Mouse (Mus musculus) CD4-positive, CD25-positive, alpha-beta regulatory T cell, adult 2 months (primary cell): ENCODE data around the gene Gm49711.
"Not testable (repeated sequence)": the region's sequence is repeated elsewhere in the genome, so short reads cannot be mapped to it uniquely, and the experiment has no call there.

Source experiments
- DNase-seq: peaks from one replicate; pipeline ENCODE4 v3.0.0-alpha.2; 2012; ENCODE audit warnings: low read depth, low spot score

Gene Gm49711

DNA sequence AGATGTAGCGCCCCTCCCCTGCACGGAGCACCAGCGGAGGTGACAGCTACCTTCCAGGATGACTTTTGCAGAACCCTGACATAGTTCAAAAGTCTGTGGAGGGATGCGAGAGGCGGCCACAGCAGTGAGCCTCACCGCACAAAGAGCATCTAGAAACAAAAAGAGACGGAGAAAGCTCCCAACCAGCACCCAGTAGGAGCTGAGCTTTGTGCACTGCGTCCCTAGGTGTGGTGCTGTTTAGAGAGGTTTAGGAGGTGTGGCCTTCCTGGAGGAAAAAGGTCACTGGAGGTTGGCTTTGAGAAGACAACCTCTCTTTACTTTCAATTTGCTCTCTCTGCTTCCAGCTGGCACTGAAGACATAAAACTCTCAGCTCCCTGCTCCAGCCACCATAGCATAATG lies 121.2 kb downstream of the Gm49711 start:
- no peak for DNase-seq

DNA sequence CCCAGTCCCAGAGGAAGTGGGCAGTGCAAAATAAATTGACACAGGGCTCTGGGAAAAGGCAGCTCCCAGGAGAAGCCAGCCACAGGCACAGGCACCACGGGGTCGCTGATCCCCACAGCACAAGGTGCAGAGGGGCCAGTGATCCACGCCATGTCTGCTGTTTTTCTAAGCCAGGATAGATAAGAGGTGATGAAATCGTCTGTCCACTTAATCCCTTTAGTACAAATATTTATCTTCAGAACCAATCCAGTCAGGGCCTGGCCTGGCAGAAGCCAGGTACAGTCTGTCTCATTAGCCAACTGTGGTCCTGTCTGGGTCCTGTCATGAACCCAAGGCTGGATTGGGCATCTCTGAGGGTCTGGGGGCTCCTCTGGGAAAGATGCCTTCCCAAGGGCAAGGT lies 125.4 kb downstream of the Gm49711 start:
- no peak for DNase-seq

DNA sequence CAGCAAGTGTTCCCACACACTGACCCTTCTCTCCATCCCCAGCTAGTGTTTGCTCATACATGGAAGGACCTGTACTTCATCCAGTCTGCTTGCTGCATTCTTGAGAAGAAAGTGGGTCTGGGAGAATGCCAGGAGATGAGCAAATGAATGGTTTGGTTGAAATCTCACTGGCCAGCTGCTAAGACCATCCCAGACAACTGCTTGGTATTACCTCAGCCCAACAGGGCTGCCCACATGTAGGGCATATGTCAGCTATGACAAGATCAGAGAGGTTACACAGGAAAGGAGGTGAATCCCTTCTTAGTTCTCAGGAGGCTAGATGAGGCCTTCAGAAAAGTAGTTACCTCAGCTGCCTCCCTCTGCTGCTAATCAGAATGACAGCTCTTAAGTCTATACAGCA lies 132.5 kb downstream of the Gm49711 start:
- DNase-seq, result no peak

DNA sequence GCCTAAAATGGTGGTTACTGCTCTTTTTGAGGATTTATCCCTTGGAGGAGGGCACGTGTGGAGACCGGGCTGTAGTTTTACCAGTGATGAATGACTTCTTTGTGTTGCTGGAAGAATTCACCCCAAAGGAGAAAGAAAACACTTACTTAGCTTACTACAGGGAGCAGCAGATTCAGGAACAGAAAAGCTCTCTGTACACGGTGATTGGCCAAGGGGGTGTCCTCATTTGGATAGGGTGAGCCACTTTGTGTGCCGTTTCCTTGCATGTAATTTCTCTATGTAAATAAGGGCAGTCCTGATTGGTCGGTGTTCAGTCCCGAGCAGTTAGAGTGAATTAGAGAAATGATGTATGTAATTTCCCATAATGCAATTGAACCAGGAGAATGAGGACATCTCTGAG lies 137.0 kb downstream of the Gm49711 start:
- no peak for DNase-seq

DNA sequence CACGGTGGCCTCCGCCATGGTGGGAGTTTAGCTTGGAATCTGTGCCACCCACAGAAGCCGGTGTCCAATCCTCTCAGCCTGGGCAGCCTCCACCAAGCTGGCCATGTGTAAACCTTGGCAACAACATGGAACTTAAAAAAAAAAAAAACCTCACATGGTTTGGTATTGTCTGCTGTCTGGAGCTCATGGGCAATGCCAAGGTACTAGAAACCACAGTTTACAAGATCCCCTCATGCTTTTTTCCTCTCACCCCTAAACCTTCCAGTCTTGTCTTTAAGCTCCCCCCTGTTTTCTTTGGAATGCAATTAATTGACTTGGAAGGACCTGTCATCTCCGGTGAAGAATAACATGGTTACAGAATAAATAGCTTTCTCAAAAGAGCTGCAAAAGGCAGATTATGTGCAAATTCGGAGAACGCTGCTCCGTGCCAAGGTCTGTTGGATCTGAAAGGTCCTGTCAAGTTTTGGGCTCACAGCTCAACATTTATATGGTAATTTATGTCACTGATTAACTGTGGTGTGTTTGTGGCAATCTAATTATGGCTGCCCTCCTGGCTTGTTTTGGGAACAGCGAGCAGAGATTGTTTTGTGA lies 138.7 kb downstream of the Gm49711 start:
- DNase-seq, result no peak

DNA sequence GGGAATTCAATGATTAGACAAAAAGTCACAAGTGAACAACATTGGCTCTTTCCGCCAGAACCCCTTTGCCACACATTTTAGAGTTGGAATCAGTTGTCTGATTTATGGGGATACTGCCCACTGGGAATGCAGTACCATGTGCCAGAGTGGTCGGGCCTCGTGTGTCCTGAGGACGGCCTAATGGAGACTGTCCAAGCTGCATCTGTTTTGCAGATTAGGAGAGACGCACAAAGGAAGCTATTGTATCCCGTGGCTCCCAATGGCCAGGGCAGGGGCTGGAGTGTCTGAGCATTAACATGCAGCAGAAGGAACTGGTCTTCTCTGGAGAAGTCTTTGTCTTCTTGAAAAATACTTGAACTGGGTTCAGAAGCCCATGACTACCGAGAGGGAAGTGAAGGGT lies 142.5 kb downstream of the Gm49711 start:
- DNase-seq, result no peak

DNA sequence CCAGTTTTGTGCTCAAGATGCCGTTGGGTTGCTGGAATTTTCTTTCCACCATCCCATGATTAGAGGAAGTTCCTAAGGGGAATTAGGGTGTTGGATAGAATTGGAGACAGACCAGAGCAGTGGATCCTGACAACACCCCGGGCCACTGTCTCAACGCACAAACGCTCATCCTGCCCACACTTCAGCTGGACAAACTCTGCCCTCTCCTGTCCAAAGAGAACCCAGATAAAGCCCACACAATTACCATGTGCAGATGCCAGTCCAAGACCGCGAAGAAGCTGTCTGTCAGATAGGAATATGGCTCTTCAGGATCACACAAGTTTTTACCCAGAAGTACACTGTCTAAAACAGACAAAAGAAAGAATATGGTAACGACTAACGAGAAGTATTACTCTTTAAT lies 145.5 kb downstream of the Gm49711 start:
- DNase-seq, result no peak

DNA sequence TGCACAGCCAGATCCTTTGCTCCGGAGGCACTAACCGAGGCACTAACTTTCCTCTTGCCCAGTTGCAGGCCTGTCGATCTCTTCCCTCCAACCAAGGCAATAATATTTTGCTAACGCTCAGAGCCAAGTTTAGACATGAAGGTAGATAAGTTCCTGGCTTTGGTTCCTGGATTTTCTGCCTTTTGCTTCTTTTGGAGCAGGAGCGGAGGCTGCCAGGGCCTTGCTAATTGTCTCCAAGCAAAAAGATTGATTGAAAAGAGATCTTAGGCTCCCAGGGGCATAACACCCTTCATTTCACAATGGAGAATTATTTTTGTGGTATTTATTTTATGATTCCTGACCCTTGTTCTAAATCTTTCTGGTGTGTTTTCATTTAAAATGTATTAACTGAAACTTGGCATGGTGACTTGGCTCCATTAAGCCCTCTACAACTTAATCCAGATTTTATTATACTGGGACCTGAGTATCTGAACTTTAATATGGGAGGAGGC lies 151.2 kb downstream of the Gm49711 start:
- DNase-seq, result no peak

DNA sequence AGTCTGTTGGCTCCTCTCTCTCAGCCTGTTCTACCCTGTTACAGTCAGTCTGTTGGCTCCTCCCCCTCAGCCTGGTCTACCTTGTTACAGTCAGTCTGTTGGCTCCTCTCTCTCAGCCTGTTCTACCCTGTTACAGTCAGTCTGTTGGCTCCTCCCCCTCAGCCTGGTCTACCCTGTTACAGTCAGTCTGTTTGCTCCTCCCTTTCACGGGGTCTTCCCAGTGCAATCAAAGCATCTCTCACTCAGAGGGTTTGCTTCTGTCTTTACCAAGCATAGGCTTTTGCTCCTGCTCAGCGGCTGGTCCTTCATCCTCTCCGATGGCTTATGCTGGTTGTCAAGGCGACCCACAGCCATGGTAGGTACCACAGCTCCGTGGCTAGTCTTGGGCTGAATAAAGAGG lies 152.2 kb downstream of the Gm49711 start:
- not testable (repeated sequence) for DNase-seq

DNA sequence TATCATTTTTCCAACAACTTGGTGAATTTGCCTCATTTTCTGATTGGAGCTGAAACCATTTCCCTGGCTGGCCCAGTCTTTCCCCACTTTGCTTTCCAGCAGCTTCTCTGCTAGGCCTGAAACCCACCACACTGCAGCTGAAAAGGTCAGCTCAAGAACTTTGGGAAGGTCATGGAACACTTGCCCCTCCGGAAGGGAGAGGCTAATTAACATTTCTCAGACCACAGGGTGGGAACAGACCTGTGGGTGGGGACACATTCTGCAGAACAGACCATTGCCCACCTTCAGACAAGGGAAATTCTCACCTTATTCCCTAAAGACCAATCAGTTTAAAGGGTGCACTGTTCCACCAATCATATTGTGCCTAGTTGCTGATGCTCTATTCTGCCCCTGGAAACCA lies 155.8 kb downstream of the Gm49711 start:
- not testable (repeated sequence) for DNase-seq

DNA sequence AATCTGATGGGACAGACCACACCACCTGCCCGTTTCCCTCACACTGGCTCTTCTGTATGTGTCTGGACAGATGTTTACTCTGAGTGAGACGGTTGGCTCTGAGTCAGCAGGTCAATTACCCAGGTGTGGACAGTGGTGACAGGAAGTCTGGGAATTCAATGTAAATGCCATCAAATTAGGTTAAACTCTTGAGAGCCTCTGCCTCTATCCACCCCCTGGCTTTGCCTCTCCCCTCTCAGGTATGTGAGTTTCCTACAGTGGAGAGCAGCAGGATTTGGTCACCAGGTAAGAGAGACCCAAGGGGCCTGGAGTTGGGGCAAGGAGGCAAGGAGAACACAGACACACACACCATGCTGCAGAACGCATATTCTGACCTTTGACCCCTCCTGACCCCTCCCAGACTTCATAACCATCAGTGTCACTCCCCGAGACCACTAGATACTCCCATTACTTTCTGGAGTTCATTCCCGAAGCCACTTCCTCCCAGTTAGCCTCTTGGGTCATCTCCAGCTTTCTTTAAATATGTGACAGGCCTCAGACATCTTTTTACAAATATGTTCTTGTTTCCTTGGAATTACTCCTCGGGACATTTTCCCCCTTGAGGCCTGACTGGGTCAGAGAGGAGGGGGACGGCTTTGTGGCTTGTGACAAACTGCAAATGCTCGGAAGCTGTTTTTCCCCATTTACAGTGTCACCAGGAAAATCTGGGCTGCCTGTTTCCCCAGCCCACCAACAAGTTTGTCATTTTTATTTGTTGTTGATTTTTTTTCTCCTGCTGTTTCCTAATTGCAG lies 157.7 kb downstream of the Gm49711 start:
- no peak for DNase-seq

DNA sequence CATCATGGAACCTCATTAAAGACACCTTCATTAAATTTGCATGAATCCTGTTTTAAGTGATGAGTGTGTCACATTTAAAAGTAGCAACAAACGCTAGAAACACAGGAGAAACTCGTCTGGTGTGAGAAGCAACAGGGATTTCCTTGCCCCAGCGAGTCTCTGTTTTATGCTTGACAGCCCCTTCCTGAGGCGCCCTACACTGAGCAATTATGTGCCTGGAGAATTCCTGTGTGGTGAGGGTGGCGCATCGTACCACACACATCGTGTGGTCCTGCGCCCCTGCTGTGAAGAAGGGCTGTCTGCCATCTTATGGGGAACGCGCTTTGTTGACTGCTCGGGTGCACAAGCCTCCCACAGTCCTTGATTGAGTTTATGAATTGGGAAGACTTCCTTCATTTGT lies 162.6 kb downstream of the Gm49711 start:
- no peak for DNase-seq

DNA sequence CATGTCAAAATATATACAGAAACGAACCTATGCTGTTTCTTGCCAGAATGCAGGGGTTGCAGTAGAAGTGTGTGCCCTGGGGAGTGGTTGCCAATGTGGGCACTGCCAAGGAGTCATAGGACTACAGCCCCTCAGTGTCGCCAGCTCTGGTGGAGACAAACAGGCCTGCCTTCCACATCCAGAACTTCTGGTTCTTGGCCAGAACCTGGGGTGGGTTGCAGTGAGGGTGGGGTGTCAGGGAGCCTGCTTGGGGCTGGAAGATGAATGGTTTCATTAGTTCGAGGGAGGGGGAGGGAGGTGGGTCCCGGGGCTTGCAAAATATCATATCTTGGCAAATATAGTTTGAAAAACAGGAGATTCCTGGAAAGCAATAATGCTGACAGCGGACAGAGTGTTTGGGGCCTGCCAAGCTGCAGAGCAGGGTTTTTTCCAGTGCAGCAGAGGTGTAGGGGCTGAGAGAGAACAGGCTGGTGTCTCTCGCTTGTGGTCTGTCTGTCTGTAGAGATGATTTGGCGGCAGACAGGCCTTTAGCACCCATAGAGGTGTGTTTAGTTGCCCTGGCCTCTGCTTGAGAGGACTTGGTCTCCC lies 170.3 kb downstream of the Gm49711 start:
- no peak for DNase-seq

DNA sequence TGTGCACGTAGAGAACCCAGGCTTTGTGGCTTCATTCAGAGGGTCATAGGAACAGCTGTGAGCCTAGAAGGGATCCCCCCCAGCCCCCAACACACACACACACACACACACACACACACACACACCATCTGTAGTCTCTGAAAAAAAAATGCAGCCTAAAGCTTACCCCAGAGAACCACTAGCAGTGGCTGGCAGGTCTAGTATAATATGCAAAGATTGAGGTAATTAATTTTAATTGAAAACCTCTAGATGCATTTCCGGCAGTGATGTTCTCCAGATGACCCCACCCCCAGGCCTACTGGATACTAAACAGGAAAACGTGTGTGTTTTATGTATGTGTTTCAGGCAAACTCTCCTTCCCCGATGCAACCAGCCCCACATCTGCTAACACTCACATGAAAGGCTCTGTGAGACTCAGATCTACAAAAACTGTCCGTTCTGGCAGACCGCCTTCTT lies 172.4 kb downstream of the Gm49711 start:
- DNase-seq, result no peak

DNA sequence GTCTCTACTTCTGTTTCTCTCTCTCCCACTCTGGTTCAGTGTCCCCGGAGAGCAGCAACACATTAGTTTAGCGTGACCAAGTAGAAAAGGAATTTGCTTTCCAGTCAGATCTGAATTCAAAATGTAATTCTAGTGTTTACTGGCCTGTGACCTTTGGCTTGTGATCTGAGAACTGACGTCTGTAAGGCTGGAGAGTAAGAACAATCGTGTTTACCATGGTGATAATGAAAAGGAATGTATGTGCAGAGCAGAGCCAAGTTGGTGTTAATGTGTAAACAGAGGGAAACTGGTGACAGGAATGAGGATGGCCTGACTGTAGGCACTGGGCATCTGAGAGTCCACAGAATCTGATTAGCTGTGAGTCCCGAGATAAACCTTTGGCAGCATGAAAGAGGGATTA lies 176.4 kb downstream of the Gm49711 start:
- DNase-seq, result no peak

DNA sequence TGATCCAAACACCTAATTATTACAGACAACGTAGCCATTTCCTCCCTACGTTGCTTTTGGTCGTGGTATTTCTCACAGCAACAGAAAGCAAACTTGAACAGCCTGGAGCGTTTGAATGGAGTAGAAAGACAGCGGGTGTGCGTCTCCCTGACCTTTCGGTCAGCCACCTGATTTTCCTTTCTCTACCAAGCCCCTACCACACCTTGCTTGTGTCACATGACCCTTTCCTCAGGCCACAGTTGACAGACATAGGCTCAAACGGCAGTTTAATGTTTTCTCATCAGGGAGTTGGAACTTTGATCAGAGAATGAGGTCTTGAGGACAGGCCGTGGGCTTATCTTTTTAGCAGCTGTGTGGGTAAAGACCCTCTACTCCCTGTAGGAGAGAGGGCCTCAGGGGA lies 177.1 kb downstream of the Gm49711 start:
- DNase-seq, result no peak
